8 mouse cellular contexts compared by ENCODE assay signal in genomic region chr14:8608559-8609171, GRCm38 (mm10). TPM values are rescaled to one million over a fixed set of nuclear protein-coding genes. Genes with fewer than 3 reads are reported as not detected.
A peak's percentile ranks its signal among the peaks of the same experiment; 100 is the strongest.
DNase-seq lines count a peak whose midpoint lies in the region; ATAC-seq and TF ChIP-seq lines count a peak whose summit lies in the region.

No protein-coding gene starts in this region.

- H3K9me3 ChIP-seq in liver, embryonic 12.5 days (replicated peaks) = no peaks in the 10 kb centered on the region
- H3K9me3 ChIP-seq in forebrain, embryonic 14.5 days (replicated peaks; ENCODE audit: control insufficient read depth, low read length) = no peaks in the 10 kb centered on the region
- no peaks in the 10 kb centered on the region for H3K9me3 ChIP-seq in neural tube, embryonic 11.5 days (ENCODE audit: control insufficient read depth, low read length)

- H3K27ac ChIP-seq in liver, adult 2 months (replicated peaks; ENCODE audit: insufficient read depth, low read depth, low read length) = no peak overlapping the region
- no peak overlapping the region for H3K27ac ChIP-seq in liver, embryonic 12.5 days
- H3K27ac ChIP-seq in forebrain, embryonic 14.5 days (ENCODE audit: low read depth, low read length) = no peak overlapping the region
- no peak overlapping the region for H3K27ac ChIP-seq in neural tube, embryonic 11.5 days (ENCODE audit: low read depth, low read length)

- WGBS in liver, adult 2 months = 12% methylated on average over 3 of the region's 3 CpGs
- WGBS in liver, embryonic 12.5 days (ENCODE audit: insufficient replicate concordance) = 7% methylated on average over 3 of the region's 3 CpGs
- 6% methylated on average over 3 of the region's 3 CpGs for WGBS in forebrain, embryonic 14.5 days
- 9% methylated on average over 3 of the region's 3 CpGs for WGBS in neural tube, embryonic 11.5 days

- no peak overlapping the region for H3K4me3 ChIP-seq in liver, adult 2 months (ENCODE audit: insufficient read depth, low read depth, low read length)
- H3K4me3 ChIP-seq in liver, embryonic 12.5 days = no peak overlapping the region
- H3K4me3 ChIP-seq in forebrain, embryonic 14.5 days (ENCODE audit: low read depth, low read length) = no peak overlapping the region
- no peak overlapping the region for H3K4me3 ChIP-seq in neural tube, embryonic 11.5 days (ENCODE audit: low read depth, low read length)

- no peaks in the 10 kb centered on the region; the same call in 1 of the 2 replicates for H3K4me1 ChIP-seq in liver, adult 2 months (ENCODE audit: control insufficient read depth, insufficient read depth, low read length)
- H3K4me1 ChIP-seq in liver, embryonic 12.5 days = no peaks in the 10 kb centered on the region
- no peaks in the 10 kb centered on the region for H3K4me1 ChIP-seq in forebrain, embryonic 14.5 days (ENCODE audit: control insufficient read depth, insufficient read depth, low read length)
- H3K4me1 ChIP-seq in neural tube, embryonic 11.5 days (ENCODE audit: control insufficient read depth, insufficient read depth, low read length) = peaks cover 2% of the 10 kb centered on the region; the same call in 1 of the 2 replicates

- H3K79me2 ChIP-seq in liver, adult 2 months (ENCODE audit: control insufficient read depth, insufficient read depth, low read length) = no peaks in the 10 kb centered on the region

- H3K9ac ChIP-seq in liver, adult 2 months (ENCODE audit: low read depth, low read length) = no peak overlapping the region
- no peak overlapping the region for H3K9ac ChIP-seq in liver, embryonic 12.5 days
- no peak overlapping the region for H3K9ac ChIP-seq in forebrain, embryonic 14.5 days (ENCODE audit: low read length)
- no peak overlapping the region; the same call in 1 of the 2 replicates for H3K9ac ChIP-seq in neural tube, embryonic 11.5 days (ENCODE audit: low read length)

- ATAC-seq in liver, embryonic 12.5 days = no peak
- peak; percentile 85 for ATAC-seq in forebrain, embryonic 14.5 days
- peak; percentile 43 for ATAC-seq in inflammation-experienced regulatory T-cells, adult 6 months
- no peak; the same call in 1 of the 2 replicates for ATAC-seq in neural tube, embryonic 11.5 days (ENCODE audit: insufficient read depth, low FRiP score, low TSS enrichment)

- TF ChIP-seq POLR2A in liver, adult 2 months (IDR thresholded peaks at IDR 0.05; ENCODE audit: extremely low read depth, insufficient read depth, low read length) = no peak

- H3K27me3 ChIP-seq in liver, adult 2 months (ENCODE audit: control insufficient read depth, insufficient read depth, low read length) = no peaks in the 10 kb centered on the region
- no peaks in the 10 kb centered on the region for H3K27me3 ChIP-seq in liver, embryonic 12.5 days (replicated peaks)
- no peaks in the 10 kb centered on the region for H3K27me3 ChIP-seq in forebrain, embryonic 14.5 days (replicated peaks; ENCODE audit: control insufficient read depth, insufficient read depth, low read length)
- no peaks in the 10 kb centered on the region for H3K27me3 ChIP-seq in neural tube, embryonic 11.5 days (ENCODE audit: control insufficient read depth, insufficient read depth, low read length)

- no peak for DNase-seq in liver, adult 2 months (ENCODE audit: extremely low read depth, low read depth, low spot score)
- peak; percentile 4 for DNase-seq in c-Kit-positive CD71-positive TER-119-positive erythroid progenitor cells, embryonic 14.5 days (ENCODE audit: low spot score)
- peak; percentile 83 for DNase-seq in forebrain, embryonic 14.5 days (ENCODE audit: low spot score)
- peak; percentile 41 to 42 for DNase-seq in left cerebral cortex, postnatal 36 days (ENCODE audit: low spot score in 2 of 2)
- DNase-seq in neural tube, embryonic 11.5 days (ENCODE audit: low spot score) = peak; percentile 68
- DNase-seq in thymus, postnatal 4 days = peak; percentile 84

- intact Hi-C loops in left cerebral cortex, postnatal 36 days (cut with DNase I) = no loop called here

- TF ChIP-seq CTCF in liver, adult 2 months (IDR thresholded peaks at IDR 0.05; ENCODE audit: low read depth, low read length) = peak; percentile 78

- H3K36me3 ChIP-seq in liver, adult 2 months (ENCODE audit: control insufficient read depth, insufficient read depth, low read length) = no peaks in the 10 kb centered on the region
- H3K36me3 ChIP-seq in liver, embryonic 12.5 days = no peaks in the 10 kb centered on the region
- no peaks in the 10 kb centered on the region for H3K36me3 ChIP-seq in forebrain, embryonic 14.5 days (ENCODE audit: control insufficient read depth, insufficient read depth, low read length)
- H3K36me3 ChIP-seq in neural tube, embryonic 11.5 days (ENCODE audit: control insufficient read depth, insufficient read depth, low read length) = no peaks in the 10 kb centered on the region

- no peak overlapping the region for H3K4me2 ChIP-seq in liver, embryonic 12.5 days
- no peak overlapping the region for H3K4me2 ChIP-seq in forebrain, embryonic 14.5 days (ENCODE audit: low read length)
- no peak overlapping the region for H3K4me2 ChIP-seq in neural tube, embryonic 11.5 days (ENCODE audit: low read depth)

RNA-seq across cellular contexts. Expression of gene 4930452B06Rik, which starts 57.4 kb away (rescaled TPM):
- total RNA-seq in liver, adult 2 months (2014; rRNA removed) = 0.40 and 1.8 TPM in 2 replicates
- polyA plus RNA-seq in liver, adult 2 months (2012; rRNA removed) = 0.16 and 0.77 TPM in 2 replicates
- 2.3 and 2.5 TPM in 2 replicates for polyA plus RNA-seq in liver, embryonic 12.5 days (2016; fragmentation: Nextera tagmentation; extraction: Ambion mirVana)
- 7.1 and 7.5 TPM in 2 replicates for polyA plus RNA-seq in forebrain, embryonic 14.5 days (2014; fragmentation: Nextera tagmentation; extraction: Ambion mirVana)
- polyA plus RNA-seq in inflammation-experienced regulatory T-cells, adult 6 months (2017; shearing (Covaris generic)) = under 1 TPM in 2 of 3 experiments, not detected in 1; 0.24 to 0.26 TPM
- total RNA-seq in left cerebral cortex, postnatal 36 days (2021) = 10 to 100 TPM; 10.1 to 10.5 TPM
- polyA plus RNA-seq in neural tube, embryonic 11.5 days (2014; fragmentation: Nextera tagmentation; extraction: Ambion mirVana) = 11.3 and 12.3 TPM in 2 replicates

Comparison
In these comparisons a context has a peak if more than half of its experiments do, and no peak if none do; other contexts are left out.
1. ATAC-seq: peak in forebrain, embryonic 14.5 days (single experiment) and inflammation-experienced regulatory T-cells, adult 6 months (single experiment); none in liver, embryonic 12.5 days (single experiment) and neural tube, embryonic 11.5 days (single experiment).